ENCODE assay signal across 8 mouse cellular contexts in genomic region chrX:142679502-142680250, GRCm38 (mm10). TPM values are rescaled to one million over a fixed set of nuclear protein-coding genes. Genes with fewer than 3 reads are reported as not detected.
A peak's percentile ranks its signal among the peaks of the same experiment; 100 is the strongest.
DNase-seq lines count a peak whose midpoint lies in the region; ATAC-seq lines count a peak whose summit lies in the region.

No protein-coding gene starts in this region.

- 54% methylated on average over 11 of the region's 11 CpGs for WGBS in forebrain, embryonic 15.5 days
- 18% methylated on average over 11 of the region's 11 CpGs for whole genome bisulfite sequencing in liver, embryonic 15.5 days (ENCODE audit: insufficient replicate concordance)

- ATAC-seq in erythroblast, adult 5-6 weeks (replicated peaks; ENCODE audit: low FRiP score, poor library complexity, severe bottlenecking): no peak
- no peak for ATAC-seq in forebrain, embryonic 15.5 days (replicated peaks)
- ATAC-seq in liver, embryonic 15.5 days (ENCODE audit: insufficient read depth): no peak

- H3K27ac ChIP-seq in forebrain, embryonic 15.5 days (replicated peaks): no peak overlapping the region
- H3K27ac ChIP-seq in liver, embryonic 15.5 days (replicated peaks): peak overlapping the region; percentile 84

- peak overlapping the region; percentile 84 for H3K4me3 ChIP-seq in erythroblast, embryonic 14.5 days (replicated peaks)
- H3K4me3 ChIP-seq in forebrain, embryonic 15.5 days: peak overlapping the region; percentile 66
- peak overlapping the region; percentile 75 for H3K4me3 ChIP-seq in liver, embryonic 15.5 days (replicated peaks)

- H3K9me3 ChIP-seq in erythroblast, embryonic 14.5 days (ENCODE audit: control insufficient read depth, low read length): peaks cover 8% of the 10 kb centered on the region
- no peaks in the 10 kb centered on the region for H3K9me3 ChIP-seq in forebrain, embryonic 15.5 days
- no peaks in the 10 kb centered on the region for H3K9me3 ChIP-seq in liver, embryonic 15.5 days (replicated peaks)

- H3K27me3 ChIP-seq in erythroblast, embryonic 14.5 days (ENCODE audit: control insufficient read depth): peaks cover 2% of the 10 kb centered on the region; the same call in 1 of the 2 replicates
- no peaks in the 10 kb centered on the region for H3K27me3 ChIP-seq in forebrain, embryonic 15.5 days
- no peaks in the 10 kb centered on the region for H3K27me3 ChIP-seq in liver, embryonic 15.5 days

- H3K4me2 ChIP-seq in forebrain, embryonic 15.5 days (replicated peaks): peak overlapping the region; percentile 64
- peak overlapping the region; percentile 82 for H3K4me2 ChIP-seq in liver, embryonic 15.5 days

- peak; percentile 5 for DNase-seq in CD4-positive helper T cell, adult 2 months (ENCODE audit: low read depth, low spot score)
- no peak for DNase-seq in spleen, adult 18-20 months
- no peak for DNase-seq in urinary bladder, adult 18-20 months (ENCODE audit: low spot score in 2 of 2)
- no peak for DNase-seq in kidney, postnatal 25 days

- peaks cover 22% of the 10 kb centered on the region for H3K36me3 ChIP-seq in erythroblast, embryonic 14.5 days (ENCODE audit: control insufficient read depth)
- H3K36me3 ChIP-seq in forebrain, embryonic 15.5 days: no peaks in the 10 kb centered on the region
- no peaks in the 10 kb centered on the region for H3K36me3 ChIP-seq in liver, embryonic 15.5 days (replicated peaks)

- H3K4me1 ChIP-seq in erythroblast, embryonic 14.5 days (ENCODE audit: control insufficient read depth): peaks cover 63% of the 10 kb centered on the region
- H3K4me1 ChIP-seq in forebrain, embryonic 15.5 days: peaks cover 19% of the 10 kb centered on the region; the same call in 1 of the 2 replicates
- peaks cover 58% of the 10 kb centered on the region for H3K4me1 ChIP-seq in liver, embryonic 15.5 days (replicated peaks)

- H3K9ac ChIP-seq in forebrain, embryonic 15.5 days (replicated peaks): no peak overlapping the region
- peak overlapping the region; percentile 64; the same call in 1 of the 2 replicates for H3K9ac ChIP-seq in liver, embryonic 15.5 days

RNA-seq across cellular contexts. Expression of gene Tmem164, which starts 1.5 kb away (rescaled TPM):
- 0.69 and 0.96 TPM in 2 replicates for polyA plus RNA-seq in erythroblast, embryonic 14.5 days (2012)
- 12.3 and 18.6 TPM in 2 replicates for total RNA-seq in erythroblast, adult 5-6 weeks (2015; ENCODE audit: low replicate concordance)
- 11.0 and 12.2 TPM in 2 replicates for total RNA-seq in erythroblast, adult 5-6 weeks (2017; ENCODE audit: low replicate concordance)
- 22.9 and 23.8 TPM in 2 replicates for polyA plus RNA-seq in forebrain, embryonic 15.5 days (2015; fragmentation: Nextera tagmentation; extraction: Ambion mirVana)
- polyA plus RNA-seq in liver, embryonic 15.5 days (2015; fragmentation: Nextera tagmentation; extraction: Ambion mirVana): 20.8 and 22.6 TPM in 2 replicates

Comparison
In these comparisons a context has a peak if more than half of its experiments do, and no peak if none do; other contexts are left out.
1. RNA of gene Tmem164, which starts 1.5 kb away (polyA plus RNA-seq): 22.9 to 23.8 TPM in forebrain, embryonic 15.5 days and 20.8 to 22.6 TPM in liver, embryonic 15.5 days; 0.69 to 0.96 TPM in erythroblast, embryonic 14.5 days; every median in the first group is over 10 times any median in the second.
2. Peak in every context shown above with its lines, with median percentiles within 50 percentile points of each other: H3K4me3 ChIP-seq.